Mouse (Mus musculus): ENCODE measurements around the gene Slc4a8. TPM values are rescaled to one million over a fixed set of nuclear protein-coding genes. Genes with fewer than 3 reads are reported as not detected.

The Slc4a8 gene
- polyA plus RNA-seq, 1 experiment from 2014 or later = 8.6 TPM

GRCm38 (mm10) chr15:100726721-100727120 lies 34.8 kb upstream of the Slc4a8 start:
- Histone ChIP-seq H3K4me3 (replicated peaks) (no peak overlapping the region), H3K27me3 (peaks cover 52% of the 10 kb centered on the region), H3K4me2 (no peak overlapping the region), H3K36me3 (no peaks in the 10 kb centered on the region), H3K4me1 (replicated peaks) (peaks cover 11% of the 10 kb centered on the region), H3K9me3 (no peaks in the 10 kb centered on the region), H3K27ac (no peak overlapping the region), H3K9ac (replicated peaks) (no peak overlapping the region)
- WGBS = 88% methylated on average over 11 of the region's 11 CpGs
- ATAC-seq (ENCODE audit: insufficient number of reproducible peaks, insufficient read depth, low FRiP score, low TSS enrichment, low read depth) = no peak

- Histone ChIP-seq H3K36me3 (no peaks in the 10 kb centered on the region), H3K4me1 (replicated peaks) (peaks cover 15% of the 10 kb centered on the region), H3K27ac (no peak overlapping the region), H3K27me3 (peaks cover 63% of the 10 kb centered on the region), H3K9me3 (no peaks in the 10 kb centered on the region), H3K9ac (replicated peaks) (no peak overlapping the region), H3K4me3 (replicated peaks) (no peak overlapping the region), H3K4me2 (no peak overlapping the region)
- WGBS = 82% methylated on average over 11 of the region's 11 CpGs
- ATAC-seq (ENCODE audit: insufficient number of reproducible peaks, insufficient read depth, low FRiP score, low TSS enrichment, low read depth) = no peak
Observed at GRCm38 (mm10) chr15:100727834-100728233, 33.7 kb upstream of the Slc4a8 start.

- 31% methylated on average over 9 of the region's 9 CpGs for WGBS
- Histone ChIP-seq H3K4me1 (replicated peaks) (peaks cover 15% of the 10 kb centered on the region), H3K36me3 (no peaks in the 10 kb centered on the region), H3K27me3 (peaks cover 66% of the 10 kb centered on the region), H3K27ac (no peak overlapping the region), H3K9ac (replicated peaks) (no peak overlapping the region), H3K4me3 (replicated peaks) (peak overlapping the region; percentile 40), H3K9me3 (no peaks in the 10 kb centered on the region), H3K4me2 (peak overlapping the region; percentile 61)
- no peak for ATAC-seq (ENCODE audit: insufficient number of reproducible peaks, insufficient read depth, low FRiP score, low TSS enrichment, low read depth)
Observed at GRCm38 (mm10) chr15:100728586-100728985, 33.0 kb upstream of the Slc4a8 start.

- H3K9me3 ChIP-seq = no peaks in the 10 kb centered on the region
- peak within 1 kb of the TSS; percentile 61 for H3K4me2 ChIP-seq
- peak within 1 kb of the TSS; percentile 40 for H3K4me3 ChIP-seq (replicated peaks)
- H3K9ac ChIP-seq (replicated peaks) = 0 out of 2 replicates have a peak within 1 kb of the TSS, but pooled peaks have one; percentile 12
- H3K36me3 ChIP-seq = no peaks in the 10 kb centered on the region
- peaks cover 15% of the 10 kb centered on the region for H3K4me1 ChIP-seq (replicated peaks)
- no peak for ATAC-seq (ENCODE audit: insufficient number of reproducible peaks, insufficient read depth, low FRiP score, low TSS enrichment, low read depth)
- H3K27me3 ChIP-seq = peaks cover 69% of the 10 kb centered on the region
- H3K27ac ChIP-seq = no peak within 1 kb of the TSS
- WGBS = 4% methylated on average over 45 of the region's 57 CpGs
Observed at GRCm38 (mm10) chr15:100729281-100729985, 32.1 kb upstream of the Slc4a8 start, which contains the start of gene Galnt6. Gene Galnt6, minus strand, starts transcription at chr15:100729376.

- H3K9me3 ChIP-seq = no peaks in the 10 kb centered on the region
- no peak overlapping the region for H3K27ac ChIP-seq
- H3K36me3 ChIP-seq = no peaks in the 10 kb centered on the region
- H3K9ac ChIP-seq (replicated peaks) = no peak overlapping the region
- peaks cover 15% of the 10 kb centered on the region for H3K4me1 ChIP-seq (replicated peaks)
- WGBS = 44% methylated on average over 9 of the region's 9 CpGs
- H3K4me3 ChIP-seq (replicated peaks) = no peak overlapping the region
- ATAC-seq (ENCODE audit: insufficient number of reproducible peaks, insufficient read depth, low FRiP score, low TSS enrichment, low read depth) = no peak
- peaks cover 69% of the 10 kb centered on the region for H3K27me3 ChIP-seq
- no peak overlapping the region for H3K4me2 ChIP-seq
Observed at GRCm38 (mm10) chr15:100731081-100731480, 30.5 kb upstream of the Slc4a8 start.

GRCm38 (mm10) chr15:100732580-100732979 lies 29.0 kb upstream of the Slc4a8 start:
- Histone ChIP-seq H3K9ac (replicated peaks) (no peak overlapping the region), H3K27ac (no peak overlapping the region), H3K4me1 (replicated peaks) (peaks cover 15% of the 10 kb centered on the region), H3K4me3 (replicated peaks) (no peak overlapping the region), H3K36me3 (no peaks in the 10 kb centered on the region), H3K9me3 (no peaks in the 10 kb centered on the region), H3K4me2 (no peak overlapping the region), H3K27me3 (peaks cover 56% of the 10 kb centered on the region)
- ATAC-seq (ENCODE audit: insufficient number of reproducible peaks, insufficient read depth, low FRiP score, low TSS enrichment, low read depth) = no peak
- 31% methylated on average over 5 of the region's 5 CpGs for WGBS

- H3K9ac ChIP-seq (replicated peaks) = no peak overlapping the region
- H3K4me3 ChIP-seq (replicated peaks) = no peak overlapping the region
- ATAC-seq (ENCODE audit: insufficient number of reproducible peaks, insufficient read depth, low FRiP score, low TSS enrichment, low read depth) = no peak
- H3K4me1 ChIP-seq (replicated peaks) = 0 out of 2 replicates have a peak, but pooled peaks cover 4% of the 10 kb centered on the region
- WGBS = 94% methylated on average over 14 of the region's 15 CpGs
- H3K9me3 ChIP-seq = no peaks in the 10 kb centered on the region
- H3K36me3 ChIP-seq = no peaks in the 10 kb centered on the region
- peaks cover 29% of the 10 kb centered on the region for H3K27me3 ChIP-seq
- no peak overlapping the region for H3K4me2 ChIP-seq
- no peak overlapping the region for H3K27ac ChIP-seq
Observed at GRCm38 (mm10) chr15:100735095-100735952, 26.2 kb upstream of the Slc4a8 start.

- 87% methylated on average over 9 of the region's 9 CpGs for WGBS
- no peak for ATAC-seq (ENCODE audit: insufficient number of reproducible peaks, insufficient read depth, low FRiP score, low TSS enrichment, low read depth)
- Histone ChIP-seq H3K4me1 (replicated peaks) (0 out of 2 replicates have a peak, but pooled peaks cover 4% of the 10 kb centered on the region), H3K4me2 (no peak overlapping the region), H3K9ac (replicated peaks) (no peak overlapping the region), H3K4me3 (replicated peaks) (no peak overlapping the region), H3K9me3 (no peaks in the 10 kb centered on the region), H3K27me3 (peaks cover 23% of the 10 kb centered on the region), H3K27ac (no peak overlapping the region), H3K36me3 (no peaks in the 10 kb centered on the region)
Observed at GRCm38 (mm10) chr15:100735953-100736300, 25.6 kb upstream of the Slc4a8 start.

- Histone ChIP-seq H3K27ac (no peak overlapping the region), H3K36me3 (no peaks in the 10 kb centered on the region), H3K9ac (replicated peaks) (no peak overlapping the region), H3K9me3 (no peaks in the 10 kb centered on the region), H3K4me3 (replicated peaks) (no peak overlapping the region), H3K27me3 (peaks cover 7% of the 10 kb centered on the region; the same call in 1 of the 2 replicates), H3K4me2 (no peak overlapping the region), H3K4me1 (replicated peaks) (0 out of 2 replicates have a peak, but pooled peaks cover 2% of the 10 kb centered on the region)
- ATAC-seq (ENCODE audit: insufficient number of reproducible peaks, insufficient read depth, low FRiP score, low TSS enrichment, low read depth) = no peak
- WGBS = 91% methylated on average over 3 of the region's 3 CpGs
Observed at GRCm38 (mm10) chr15:100737667-100738066, 23.9 kb upstream of the Slc4a8 start.

GRCm38 (mm10) chr15:100738351-100738781 lies 23.2 kb upstream of the Slc4a8 start:
- ATAC-seq (ENCODE audit: insufficient number of reproducible peaks, insufficient read depth, low FRiP score, low TSS enrichment, low read depth) = no peak
- H3K9ac ChIP-seq (replicated peaks) = no peak overlapping the region
- no peak overlapping the region for H3K4me2 ChIP-seq
- no peak overlapping the region for H3K27ac ChIP-seq
- H3K36me3 ChIP-seq = no peaks in the 10 kb centered on the region
- no peak overlapping the region for H3K4me3 ChIP-seq (replicated peaks)
- no peaks in the 10 kb centered on the region for H3K4me1 ChIP-seq (replicated peaks)
- 84% methylated on average over 7 of the region's 7 CpGs for WGBS
- H3K27me3 ChIP-seq = 0 out of 2 replicates have a peak, but pooled peaks cover 3% of the 10 kb centered on the region
- no peaks in the 10 kb centered on the region for H3K9me3 ChIP-seq

- Histone ChIP-seq H3K9me3 (no peaks in the 10 kb centered on the region), H3K4me1 (replicated peaks) (no peaks in the 10 kb centered on the region), H3K36me3 (no peaks in the 10 kb centered on the region), H3K4me3 (replicated peaks) (no peak overlapping the region), H3K9ac (replicated peaks) (no peak overlapping the region), H3K27ac (no peak overlapping the region), H3K4me2 (no peak overlapping the region), H3K27me3 (no peaks in the 10 kb centered on the region)
- 85% methylated on average over 6 of the region's 6 CpGs for WGBS
- ATAC-seq (ENCODE audit: insufficient number of reproducible peaks, insufficient read depth, low FRiP score, low TSS enrichment, low read depth) = no peak
Observed at GRCm38 (mm10) chr15:100739442-100739841, 22.1 kb upstream of the Slc4a8 start.
